Mouse (Mus musculus) midbrain, embryonic 11.5 days (tissue): ENCODE data around the gene Tead2. TPM values are rescaled to one million over a fixed set of nuclear protein-coding genes. Genes with fewer than 3 reads are reported as not detected.

ENCODE experiments used
- ATAC-seq: fragments of 200-750 bp; cut with Nextera tagmentation; 2 replicates; pipeline ENCODE4 v1.8.0; 2017; ENCODE audit warnings: moderate TSS enrichment, moderate library complexity; ENCODE audit not compliant: low FRiP score
- DNase-seq: peaks from one replicate; pipeline ENCODE4 v3.0.0; 2015; ENCODE audit warnings: low spot score; ENCODE audit errors: missing footprints
- H3K27ac ChIP-seq: fragments of 300-500 bp; sonication (generic); 2 replicates; pipeline ENCODE4 v1.5.1; 2014; ENCODE audit warnings: low read depth, low read length
- H3K27me3 ChIP-seq: fragments of 300-500 bp; sonication (generic); 2 replicates; pipeline ENCODE4 v1.6.1; 2014; ENCODE audit warnings: mild to moderate bottlenecking, low read length, moderate library complexity, mixed read lengths; ENCODE audit not compliant: control insufficient read depth, insufficient read depth
- H3K36me3 ChIP-seq: fragments of 300-500 bp; sonication (generic); 2 replicates; pipeline ENCODE4 v1.6.1; 2014; ENCODE audit warnings: mild to moderate bottlenecking, low read length, moderate library complexity, mixed read lengths; ENCODE audit not compliant: control insufficient read depth, insufficient read depth
- H3K4me1 ChIP-seq: fragments of 300-500 bp; sonication (generic); 2 replicates; pipeline ENCODE4 v1.6.1; 2014; ENCODE audit warnings: low read length; ENCODE audit not compliant: control insufficient read depth, insufficient read depth
- H3K4me2 ChIP-seq: fragments of 300-500 bp; sonication (generic); 2 replicates; pipeline ENCODE4 v1.6.1; 2014; ENCODE audit warnings: mild to moderate bottlenecking, moderate library complexity
- H3K4me3 ChIP-seq: fragments of 300-500 bp; sonication (generic); 2 replicates; pipeline ENCODE4 v1.5.1; 2014; ENCODE audit warnings: low read depth, low read length
- H3K9ac ChIP-seq: fragments of 300-500 bp; sonication (generic); 2 replicates; pipeline ENCODE4 v1.6.1; 2014; ENCODE audit warnings: low read length
- H3K9me3 ChIP-seq: fragments of 300-500 bp; sonication (generic); 2 replicates; pipeline ENCODE4 v1.6.1; 2016; ENCODE audit warnings: low read length; ENCODE audit not compliant: control insufficient read depth
- WGBS: fragments of 180-500 bp; shearing (Covaris S2); extraction: QIAGEN DNeasy Blood & Tissue Kit; methylation state at CpG from one replicate; pipeline ENCODE4 v1.1.7; 2014; 5-methylcytosine and 5-hydroxymethylcytosine counted together
- polyA plus RNA-seq: library from polyadenylated mRNA; unstranded; fragments of >200 nt; fragmentation: Nextera tagmentation; extraction: Ambion mirVana; gene quantifications from 2 replicates; pipeline ENCODE4 v1.2.1, GENCODE M21; 2014

Tead2 gene
- polyA plus RNA-seq, 1 experiment from 2014 or later: 253 TPM

- ATAC-seq (no peak), DNase-seq (no peak)
- H3K27ac ChIP-seq: no peak overlapping the region
- no peak overlapping the region for H3K4me3 ChIP-seq
- H3K4me2 ChIP-seq: no peak overlapping the region
- H3K9ac ChIP-seq: no peak overlapping the region
- no peaks in the 10 kb centered on the region for H3K9me3 ChIP-seq
- H3K4me1 ChIP-seq: no peaks in the 10 kb centered on the region
- H3K27me3 ChIP-seq: no peaks in the 10 kb centered on the region
- WGBS: 58% methylated on average over 13 of the region's 13 CpGs
- H3K36me3 ChIP-seq: no peaks in the 10 kb centered on the region
These were observed 20.0 kb upstream of the Tead2 start for GRCm38 (mm10) chr7:45195341-45196175.

DNA sequence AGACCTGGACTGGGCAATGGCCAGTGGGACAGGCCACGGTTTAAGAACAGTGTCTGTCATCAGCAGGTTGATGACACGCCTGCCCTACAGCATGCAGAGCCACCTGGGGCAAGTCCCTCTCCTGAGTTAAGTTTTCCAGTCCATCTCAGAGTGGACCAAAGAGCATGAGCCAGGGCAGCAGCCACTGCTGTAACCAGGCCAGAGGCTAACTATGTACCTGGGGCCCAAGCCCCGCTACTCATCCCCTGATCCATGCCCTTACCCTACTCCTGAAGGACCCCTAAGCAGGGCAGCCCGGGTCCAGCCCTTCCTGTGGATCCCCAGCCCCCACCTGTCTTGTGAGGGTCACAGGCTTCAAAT lies 19.4 kb upstream of the Tead2 start:
- no peak for ATAC-seq
- Histone ChIP-seq H3K27me3 (no peaks in the 10 kb centered on the region), H3K9ac (no peak overlapping the region), H3K27ac (no peak overlapping the region), H3K4me1 (no peaks in the 10 kb centered on the region), H3K9me3 (no peaks in the 10 kb centered on the region), H3K4me2 (no peak overlapping the region), H3K4me3 (no peak overlapping the region), H3K36me3 (no peaks in the 10 kb centered on the region)
- DNase-seq: no peak
- 84% methylated on average over 4 of the region's 4 CpGs for WGBS

GRCm38 (mm10) chr7:45196994-45197393 lies 18.6 kb upstream of the Tead2 start:
- H3K27me3 ChIP-seq: no peaks in the 10 kb centered on the region
- no peak overlapping the region for H3K9ac ChIP-seq
- H3K27ac ChIP-seq: no peak overlapping the region
- DNase-seq: no peak
- H3K36me3 ChIP-seq: no peaks in the 10 kb centered on the region
- H3K4me3 ChIP-seq: no peak overlapping the region
- H3K4me1 ChIP-seq: no peaks in the 10 kb centered on the region
- ATAC-seq: no peak
- H3K9me3 ChIP-seq: no peaks in the 10 kb centered on the region
- H3K4me2 ChIP-seq: no peak overlapping the region
- 79% methylated on average over 5 of the region's 5 CpGs for WGBS

GRCm38 (mm10) chr7:45198435-45198834 lies 17.1 kb upstream of the Tead2 start:
- Histone ChIP-seq H3K4me1 (no peaks in the 10 kb centered on the region), H3K4me3 (no peak overlapping the region), H3K27me3 (no peaks in the 10 kb centered on the region), H3K27ac (no peak overlapping the region), H3K36me3 (no peaks in the 10 kb centered on the region), H3K4me2 (no peak overlapping the region), H3K9me3 (no peaks in the 10 kb centered on the region), H3K9ac (no peak overlapping the region)
- DNase-seq (no peak), ATAC-seq (peak; percentile 73; the same call in 1 of the 2 replicates)
- WGBS: 12% methylated on average over 5 of the region's 5 CpGs

- no peaks in the 10 kb centered on the region for H3K27me3 ChIP-seq
- DNase-seq (no peak), ATAC-seq (no peak)
- H3K4me2 ChIP-seq: no peak overlapping the region
- H3K36me3 ChIP-seq: no peaks in the 10 kb centered on the region
- no peaks in the 10 kb centered on the region for H3K4me1 ChIP-seq
- WGBS: 86% methylated on average over 11 of the region's 11 CpGs
- no peak overlapping the region for H3K27ac ChIP-seq
- no peak overlapping the region for H3K4me3 ChIP-seq
- no peak overlapping the region for H3K9ac ChIP-seq
- H3K9me3 ChIP-seq: no peaks in the 10 kb centered on the region
These were observed 16.6 kb upstream of the Tead2 start for GRCm38 (mm10) chr7:45198961-45199360.

GRCm38 (mm10) chr7:45202654-45203053 lies 12.9 kb upstream of the Tead2 start:
- no peaks in the 10 kb centered on the region for H3K9me3 ChIP-seq
- H3K4me2 ChIP-seq: no peak overlapping the region
- no peak overlapping the region for H3K9ac ChIP-seq
- H3K27ac ChIP-seq: no peak overlapping the region
- ATAC-seq (no peak), DNase-seq (no peak)
- H3K27me3 ChIP-seq: no peaks in the 10 kb centered on the region
- WGBS: 63% methylated on average over 10 of the region's 10 CpGs
- H3K4me1 ChIP-seq: no peaks in the 10 kb centered on the region
- no peak overlapping the region for H3K4me3 ChIP-seq
- no peaks in the 10 kb centered on the region for H3K36me3 ChIP-seq

GRCm38 (mm10) chr7:45204380-45205143 lies 11.0 kb upstream of the Tead2 start, which contains the start of gene Ccdc155:
Gene Ccdc155, minus strand, starts transcription at chr7:45204892.
- peak; percentile 98 for ATAC-seq
- peak within 1 kb of the TSS; percentile 28 for H3K4me3 ChIP-seq
- no peaks in the 10 kb centered on the region for H3K4me1 ChIP-seq
- H3K4me2 ChIP-seq: peak within 1 kb of the TSS; percentile 34
- WGBS: 9% methylated on average over 44 of the region's 44 CpGs
- peak within 1 kb of the TSS; percentile 49 for H3K9ac ChIP-seq
- DNase-seq: peak; percentile 99
- no peaks in the 10 kb centered on the region for H3K36me3 ChIP-seq
- H3K27ac ChIP-seq: no peak within 1 kb of the TSS
- H3K9me3 ChIP-seq: peaks cover 4% of the 10 kb centered on the region; the same call in 1 of the 2 replicates
- H3K27me3 ChIP-seq: no peaks in the 10 kb centered on the region

GRCm38 (mm10) chr7:45208260-45208659 lies 7.3 kb upstream of the Tead2 start:
- Histone ChIP-seq H3K4me3 (no peak overlapping the region), H3K27ac (no peak overlapping the region), H3K4me2 (no peak overlapping the region), H3K4me1 (no peaks in the 10 kb centered on the region), H3K36me3 (no peaks in the 10 kb centered on the region), H3K27me3 (peaks cover 12% of the 10 kb centered on the region), H3K9ac (no peak overlapping the region), H3K9me3 (peaks cover 4% of the 10 kb centered on the region; the same call in 1 of the 2 replicates)
- DNase-seq (no peak), ATAC-seq (no peak)
- 80% methylated on average over 6 of the region's 6 CpGs for WGBS

DNA sequence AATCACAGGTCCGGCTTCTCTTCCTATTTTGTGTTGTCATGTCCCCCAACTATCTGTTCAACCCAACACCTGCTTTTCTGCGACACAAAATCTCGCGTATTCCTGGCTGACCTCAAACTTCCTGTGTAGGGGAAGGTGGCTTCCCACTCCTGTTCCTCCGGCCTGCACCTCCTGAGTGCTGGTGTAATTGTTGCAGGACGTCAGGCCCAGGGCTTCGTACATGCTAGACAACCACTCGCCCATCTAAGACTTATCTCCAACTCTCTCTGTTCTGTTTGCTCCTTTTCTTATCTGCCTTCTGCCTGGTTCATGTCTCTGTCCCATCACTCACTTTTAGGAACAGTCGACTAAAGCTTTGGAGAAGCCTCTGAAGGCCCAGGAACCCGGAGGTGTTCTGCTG lies 4.5 kb upstream of the Tead2 start:
- peaks cover 12% of the 10 kb centered on the region for H3K27me3 ChIP-seq
- no peak for ATAC-seq

More for the DNA sequence above, 4.5 kb upstream of the Tead2 start:
- Histone ChIP-seq H3K27ac (no peak overlapping the region), H3K4me3 (no peak overlapping the region), H3K9me3 (peaks cover 4% of the 10 kb centered on the region; the same call in 1 of the 2 replicates), H3K9ac (no peak overlapping the region), H3K4me2 (no peak overlapping the region), H3K36me3 (no peaks in the 10 kb centered on the region), H3K4me1 (no peaks in the 10 kb centered on the region)
- 82% methylated on average over 10 of the region's 10 CpGs for WGBS
- DNase-seq: no peak
